Mouse (Mus musculus) cerebellum, adult 18-20 months (tissue): Measurements from ENCODE around the gene Cbl.

Experiments used
- DNase-seq, 2 experiments: peaks; one replicate each; pipeline ENCODE4 v3.0.0; 2021

The Cbl gene

DNA sequence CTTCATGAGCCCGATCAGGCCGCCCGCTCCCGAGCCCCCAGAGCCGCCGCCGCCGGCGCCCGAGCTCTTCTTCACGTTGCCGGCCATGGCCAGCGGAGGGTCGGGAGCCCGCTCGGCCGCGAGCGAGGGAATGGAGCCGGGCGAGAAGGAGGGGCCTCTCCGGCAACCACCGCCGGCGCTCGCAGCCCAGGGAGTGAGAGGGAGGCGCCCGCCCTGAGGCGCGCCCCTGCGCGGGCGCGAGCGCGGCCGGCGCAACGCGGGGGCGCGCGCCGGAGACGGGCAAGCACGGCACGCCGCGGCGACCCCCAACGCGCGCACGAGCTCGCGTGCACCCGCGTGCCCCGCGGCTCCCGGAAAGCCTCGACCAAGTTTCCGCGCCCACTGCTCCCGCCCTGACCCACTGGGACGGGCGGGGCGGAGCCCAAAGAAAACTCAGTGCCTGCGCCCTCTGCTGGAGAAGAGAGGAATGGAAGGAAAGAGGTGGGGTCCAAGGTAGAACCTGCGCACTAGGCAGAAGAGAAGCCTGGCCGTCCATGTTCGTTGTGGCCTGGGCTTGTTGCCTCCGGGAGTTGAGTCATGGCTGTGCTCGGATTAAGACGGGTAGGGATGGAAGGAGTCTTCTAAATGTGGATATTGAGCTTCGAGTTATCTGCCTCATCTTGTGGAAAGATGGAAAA, at the start of gene Cbl:
Gene Cbl, minus strand, starts transcription at position 248 of the 677 bp plus-strand sequence.
- peak; percentile 97 to 99 for DNase-seq

DNA sequence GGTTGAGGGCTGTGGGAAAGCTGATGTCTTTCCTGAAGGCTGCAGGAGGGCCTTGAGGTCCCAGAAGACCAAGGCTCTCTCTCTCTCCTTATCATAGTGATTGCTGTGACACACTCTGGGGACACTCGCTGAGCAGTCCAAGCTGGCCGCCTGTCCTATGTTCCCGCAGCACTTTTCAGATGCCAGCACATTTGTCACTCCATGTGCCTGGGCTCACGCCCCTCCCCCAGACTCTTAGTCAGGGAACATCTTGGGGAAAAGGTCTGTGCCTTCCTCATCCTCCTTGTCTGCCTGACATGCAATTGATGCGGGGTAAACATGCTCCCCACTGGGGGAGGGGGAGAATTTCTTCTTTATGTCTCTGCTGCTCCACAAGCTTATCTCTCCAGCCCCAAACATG, 49.3 kb upstream of the Cbl start:
- DNase-seq = no peak

DNA sequence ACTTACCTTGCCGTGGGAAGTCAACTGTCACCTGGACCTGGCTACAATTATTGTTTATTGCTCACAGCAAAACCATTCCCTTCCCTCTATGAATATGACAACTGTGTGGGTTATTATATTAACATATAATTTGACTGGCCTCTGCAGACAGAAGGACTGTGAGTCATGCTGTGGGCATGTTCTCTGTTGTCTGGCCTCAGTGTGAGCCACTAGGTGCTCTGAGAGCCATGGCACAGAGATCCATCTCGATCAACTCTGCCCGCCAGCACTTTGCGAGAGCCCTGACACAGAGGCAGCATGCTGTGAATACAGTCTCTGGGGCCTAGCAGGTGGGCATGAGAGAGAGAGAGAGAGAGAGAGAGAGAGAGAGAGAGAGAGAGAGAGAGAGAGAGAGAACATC, 36.1 kb upstream of the Cbl start:
- no peak for DNase-seq

DNA sequence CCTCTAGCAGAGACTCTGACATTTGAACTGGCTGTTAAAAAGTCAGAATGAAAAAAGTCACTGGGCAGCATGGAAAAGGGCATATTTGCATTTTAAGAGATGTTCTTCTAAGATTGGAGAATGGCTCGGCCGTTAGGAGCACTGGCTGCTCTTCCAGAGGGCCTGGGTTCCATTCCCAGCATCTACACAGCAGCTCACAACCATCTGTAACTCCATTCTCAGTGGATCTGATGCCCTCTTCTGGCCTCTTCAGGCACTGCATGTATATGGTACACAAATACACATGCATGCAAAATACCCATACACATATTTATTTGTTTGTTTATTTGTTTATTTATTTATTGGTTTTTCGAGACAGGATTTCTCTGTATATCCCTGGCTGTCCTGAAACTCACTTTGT, 35.2 kb upstream of the Cbl start:
- peak in 1 of 2 experiments; percentile 63 for DNase-seq

DNA sequence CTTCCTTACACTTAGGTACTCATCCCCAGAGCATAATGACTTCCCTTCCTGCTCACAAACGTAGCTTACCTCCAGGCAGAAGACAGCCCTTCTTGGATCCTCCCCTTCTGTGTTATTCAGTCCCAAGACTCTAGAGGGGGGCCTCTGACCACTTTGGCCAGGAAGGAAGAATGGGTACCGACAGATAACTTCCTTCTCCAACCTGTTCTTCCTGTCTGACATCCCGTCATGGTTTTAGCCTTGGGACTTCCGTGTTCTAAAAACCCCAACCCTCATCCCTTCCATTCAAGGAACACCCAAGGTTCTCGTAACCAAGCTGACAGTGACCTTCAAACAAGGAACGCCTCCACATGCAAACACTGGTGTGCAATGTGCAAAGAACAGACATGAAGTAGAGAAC, 34.6 kb upstream of the Cbl start, which contains the start of gene Nlrx1:
Gene Nlrx1, minus strand, starts transcription at position 168 of the 400 bp plus-strand sequence.
- DNase-seq = no peak

DNA sequence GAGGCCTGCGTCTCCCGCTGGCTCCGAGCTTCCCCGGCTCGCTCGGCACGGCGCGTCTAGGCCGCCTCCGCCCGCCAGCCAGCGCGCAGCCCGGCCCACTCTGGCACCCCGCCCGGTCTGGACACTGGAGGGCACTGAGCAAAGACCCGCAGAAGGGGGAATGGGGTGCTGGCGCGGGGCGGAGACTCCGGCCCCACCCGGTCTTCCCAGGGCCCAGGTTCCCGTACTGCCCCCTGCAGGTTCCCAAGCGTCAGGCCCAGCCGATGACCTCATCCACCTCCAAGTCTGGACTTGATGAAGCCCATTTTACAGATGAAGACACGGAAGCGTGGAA, 34.1 kb upstream of the Cbl start:
- DNase-seq = peak; percentile 84 to 90

GRCm38 (mm10) chr9:44267319-44268026, 33.6 kb upstream of the Cbl start:
- DNase-seq = peak in 1 of 2 experiments; percentile 34

GRCm38 (mm10) chr9:44266478-44267226, 32.8 kb upstream of the Cbl start:
- no peak for DNase-seq

DNA sequence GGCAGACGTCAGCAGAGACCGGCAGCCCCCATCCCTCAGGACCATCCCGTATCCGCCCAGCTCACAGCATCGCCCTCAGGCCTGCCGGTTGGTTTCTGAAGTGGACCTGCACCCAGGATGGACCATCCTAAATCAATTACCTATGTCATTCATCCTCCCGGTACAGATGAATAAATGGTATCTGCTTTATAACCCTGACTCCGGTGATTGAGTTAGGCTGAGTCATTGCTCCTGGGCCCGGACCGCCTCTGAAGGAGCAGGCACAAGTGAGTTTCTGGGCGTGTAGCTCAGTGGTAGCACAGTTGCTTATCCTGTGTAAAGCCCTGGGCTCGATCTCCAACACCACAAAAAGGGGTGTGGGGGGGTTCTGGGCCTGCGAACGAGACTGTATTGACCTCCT, 27.5 kb upstream of the Cbl start:
- DNase-seq = no peak

- no peak for DNase-seq
Observed at GRCm38 (mm10) chr9:44259014-44259413, 25.2 kb upstream of the Cbl start.

DNA sequence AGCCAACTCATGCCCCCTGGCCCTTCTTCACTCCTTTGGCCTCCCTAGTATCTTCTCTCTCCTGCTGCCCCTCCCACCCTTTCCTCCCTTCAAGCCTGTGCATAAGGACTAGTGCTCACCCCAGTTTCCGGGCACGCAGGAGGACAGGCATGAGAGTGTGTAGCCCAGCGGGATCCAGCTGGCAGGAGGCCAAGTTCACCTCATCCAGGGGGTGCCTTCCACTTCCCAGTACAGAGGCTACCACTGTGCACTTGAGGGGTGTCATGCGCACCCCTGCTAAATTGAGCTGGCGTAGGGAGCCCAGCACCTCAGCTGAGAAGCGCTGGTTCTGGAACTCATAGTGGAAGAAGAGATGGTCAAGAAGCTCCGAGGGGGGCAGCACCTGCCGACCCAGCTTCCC, 22.4 kb upstream of the Cbl start:
- no peak for DNase-seq

- no peak for DNase-seq
Observed at GRCm38 (mm10) chr9:44255136-44255521, 21.3 kb upstream of the Cbl start.

GRCm38 (mm10) chr9:44254508-44255135, 20.8 kb upstream of the Cbl start:
- DNase-seq = no peak

DNA sequence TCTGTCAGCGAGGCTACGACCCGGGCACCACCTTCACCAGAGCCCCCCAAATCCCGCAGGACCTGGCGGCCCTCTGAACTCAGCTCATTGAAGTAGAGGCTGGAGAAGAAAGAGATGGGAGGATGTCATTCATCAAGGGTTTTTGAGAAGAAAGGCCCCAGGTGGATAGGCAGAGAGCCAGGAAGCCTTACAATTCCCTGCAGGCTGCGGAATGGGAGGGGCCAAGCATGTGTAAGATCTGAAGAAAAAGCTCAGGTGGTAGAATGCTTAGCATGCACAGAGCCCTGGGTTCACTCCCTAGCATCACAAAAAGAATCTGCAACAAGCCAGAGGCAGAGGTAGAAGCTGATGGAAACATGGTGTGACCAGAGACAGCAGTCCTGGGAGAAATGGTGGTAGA, 19.6 kb upstream of the Cbl start:
- DNase-seq = no peak

DNA sequence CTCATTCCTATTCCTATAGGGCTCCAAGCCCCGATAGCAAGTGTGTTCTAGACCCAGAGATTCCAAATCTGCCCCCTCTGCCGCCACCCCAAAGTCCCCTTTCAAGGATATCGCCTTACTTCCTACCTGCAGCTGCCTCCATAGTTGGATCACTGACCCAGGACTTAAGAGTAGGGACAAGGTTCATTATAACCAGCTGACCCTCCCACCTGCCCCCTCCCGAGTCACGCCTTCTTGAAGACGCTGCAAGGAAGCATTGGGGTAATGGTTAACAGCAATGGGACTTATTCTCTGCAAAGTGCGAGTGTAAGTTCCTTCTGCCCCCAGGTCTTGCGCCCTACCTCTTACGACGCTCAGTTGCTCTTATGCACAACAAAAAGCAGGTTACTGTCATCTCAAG, 17.5 kb upstream of the Cbl start, which contains the start of gene Pdzd3:
Gene Pdzd3, minus strand, starts transcription at position 158 of the 400 bp plus-strand sequence.
- DNase-seq = no peak

DNA sequence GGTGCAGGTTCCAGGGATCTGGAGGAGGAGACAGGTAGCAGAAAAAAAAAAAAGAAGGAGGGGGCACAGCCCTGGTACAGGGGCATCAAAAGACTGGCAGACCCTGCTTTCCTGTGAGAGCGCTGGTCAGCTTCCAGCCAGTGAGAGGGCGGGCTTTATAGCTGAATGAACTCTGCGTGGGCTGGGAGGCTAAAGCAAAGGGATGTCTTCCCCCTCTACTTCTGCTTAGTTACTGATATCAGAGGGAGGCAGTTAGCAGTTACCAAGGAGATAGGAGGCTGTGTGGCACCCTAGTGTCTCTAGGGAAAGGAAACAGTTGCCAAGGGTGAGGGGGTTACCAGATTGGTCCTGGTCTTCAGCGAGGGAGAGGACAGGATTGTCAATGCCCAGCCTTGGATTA, 16.6 kb upstream of the Cbl start:
- no peak for DNase-seq

DNA sequence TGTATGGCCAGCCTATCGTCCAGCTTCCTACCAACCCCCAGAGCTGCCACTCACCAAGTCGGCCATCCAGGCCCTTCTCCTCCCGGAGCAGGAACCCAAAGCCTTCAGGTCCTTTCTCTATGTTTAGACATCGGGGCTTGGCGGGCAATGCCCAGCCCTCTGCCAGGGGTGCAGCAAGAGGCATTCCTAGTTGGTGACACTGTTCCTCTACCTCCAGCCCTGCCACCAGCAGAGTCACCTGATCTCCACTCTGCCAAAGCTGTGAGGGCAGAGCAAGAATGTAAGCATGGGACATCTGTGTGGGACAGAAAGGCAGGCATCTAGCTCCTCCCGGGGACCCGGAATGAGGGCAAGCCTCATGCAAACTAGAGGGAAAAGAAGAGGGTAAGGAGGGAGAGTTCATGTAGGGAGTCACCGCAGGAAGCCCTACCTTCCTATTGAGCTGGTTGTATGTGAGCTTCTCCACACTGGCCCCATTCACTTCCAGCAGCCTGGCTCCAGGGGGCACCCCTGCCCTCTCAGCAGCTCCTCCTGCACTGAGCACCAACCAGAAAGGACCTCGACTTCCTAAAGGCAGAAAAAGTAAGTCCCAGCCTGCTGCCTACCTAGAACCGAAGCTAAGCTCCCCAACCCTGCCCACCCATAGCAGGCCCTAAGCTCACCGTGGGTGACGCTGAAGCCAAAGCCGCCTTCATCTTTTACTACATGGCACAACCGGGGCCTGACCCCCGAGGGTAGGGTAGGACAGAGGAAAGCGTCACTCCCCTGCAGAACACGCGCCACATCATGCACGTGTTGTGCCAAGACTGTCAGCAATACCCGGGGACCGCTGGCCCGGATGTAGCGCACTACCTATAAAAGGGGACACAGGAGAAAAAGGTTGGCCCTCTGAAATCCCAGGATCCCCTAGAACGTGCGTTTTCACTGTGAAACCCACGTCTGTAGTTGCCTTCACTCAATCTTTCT, 15.6 kb upstream of the Cbl start:
- peak; percentile 54 to 57 for DNase-seq

DNA sequence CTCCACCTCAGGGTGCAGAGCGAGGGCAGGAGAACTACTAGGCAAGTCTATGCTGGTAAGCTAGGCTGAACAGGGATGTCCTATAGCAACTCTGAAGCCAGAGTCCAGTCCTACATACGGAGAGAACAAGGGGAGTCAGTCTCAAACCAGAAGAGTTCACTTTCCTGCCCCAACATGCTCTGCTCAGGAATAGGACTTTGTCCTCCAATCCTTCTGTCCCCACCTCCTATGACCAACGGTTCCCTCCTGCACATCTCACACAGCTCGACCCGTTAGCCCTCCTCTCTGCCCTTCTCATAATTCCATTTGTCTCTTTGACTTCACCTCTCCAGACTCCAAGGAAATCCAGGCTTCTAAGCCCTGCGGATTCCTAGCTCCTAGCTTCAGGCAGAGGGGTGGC, 14.1 kb upstream of the Cbl start:
- no peak for DNase-seq

- DNase-seq = no peak
Observed at GRCm38 (mm10) chr9:44243621-44244020, 9.8 kb upstream of the Cbl start.

GRCm38 (mm10) chr9:44241418-44241817, 7.6 kb upstream of the Cbl start:
- no peak for DNase-seq

DNA sequence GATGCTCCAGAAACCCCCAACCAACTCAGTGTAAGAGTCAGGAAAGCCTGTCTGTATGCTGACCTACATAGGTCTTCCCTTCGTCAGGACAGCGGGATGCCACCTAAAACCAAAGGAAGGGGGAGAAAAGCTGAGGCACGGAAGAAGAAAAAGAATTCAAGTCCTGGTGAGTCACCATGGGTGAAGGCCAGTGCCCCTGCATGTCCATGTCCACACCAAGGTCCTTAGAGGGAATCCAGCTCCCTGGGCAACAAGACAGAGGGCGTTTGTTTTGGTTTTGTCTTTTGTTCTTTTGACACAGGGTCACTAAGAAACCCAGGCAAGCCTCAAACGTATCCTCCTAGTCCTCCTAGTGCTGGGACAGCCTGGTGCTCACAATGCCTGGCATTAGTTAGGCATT, 7.1 kb upstream of the Cbl start:
- DNase-seq = no peak

- DNase-seq = no peak
Observed at GRCm38 (mm10) chr9:44240399-44240798, 6.5 kb upstream of the Cbl start, which contains the start of gene Ccdc153. TSS of gene Ccdc153 (plus strand) at chr9:44240676.
